Mouse (Mus musculus) erythroblast, adult 5-6 weeks (primary cell): ENCODE measurements at regions not wholly inside any gene's neighbourhood (a gene's known extent, or its start where the extent isn't known, plus 50 kb on each side); places are given as distances from the start of the nearest gene placed in this dataset.

Experiments
- ATAC-seq: replicated peaks from 2 replicates; pipeline ENCODE4 v1.8.0; 2016; ENCODE audit warnings: moderate number of reproducible peaks, mild to moderate bottlenecking, moderate TSS enrichment, inconsistent platforms; ENCODE audit not compliant: poor library complexity, low FRiP score, severe bottlenecking

DNA sequence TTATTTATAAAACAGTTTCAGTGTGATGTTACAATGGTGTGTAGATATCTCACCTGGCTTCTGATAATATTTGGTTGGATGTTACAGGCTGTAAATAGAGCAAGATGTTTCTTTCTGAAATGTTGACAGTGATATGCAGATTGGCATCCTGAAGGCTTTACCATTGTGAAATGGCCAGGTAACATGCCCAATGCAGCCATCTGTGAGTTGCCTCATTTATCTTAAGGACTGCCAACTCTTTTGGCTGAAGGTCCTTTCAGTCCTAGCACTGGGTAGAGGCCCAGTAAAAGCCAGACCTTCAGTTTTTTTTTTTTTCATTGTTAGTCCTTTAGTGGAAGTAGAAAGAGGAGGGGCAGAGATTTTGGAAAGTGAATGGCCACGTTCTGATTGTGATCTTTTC is 348.1 kb downstream of the Hace1 start:
- no peak for ATAC-seq

DNA sequence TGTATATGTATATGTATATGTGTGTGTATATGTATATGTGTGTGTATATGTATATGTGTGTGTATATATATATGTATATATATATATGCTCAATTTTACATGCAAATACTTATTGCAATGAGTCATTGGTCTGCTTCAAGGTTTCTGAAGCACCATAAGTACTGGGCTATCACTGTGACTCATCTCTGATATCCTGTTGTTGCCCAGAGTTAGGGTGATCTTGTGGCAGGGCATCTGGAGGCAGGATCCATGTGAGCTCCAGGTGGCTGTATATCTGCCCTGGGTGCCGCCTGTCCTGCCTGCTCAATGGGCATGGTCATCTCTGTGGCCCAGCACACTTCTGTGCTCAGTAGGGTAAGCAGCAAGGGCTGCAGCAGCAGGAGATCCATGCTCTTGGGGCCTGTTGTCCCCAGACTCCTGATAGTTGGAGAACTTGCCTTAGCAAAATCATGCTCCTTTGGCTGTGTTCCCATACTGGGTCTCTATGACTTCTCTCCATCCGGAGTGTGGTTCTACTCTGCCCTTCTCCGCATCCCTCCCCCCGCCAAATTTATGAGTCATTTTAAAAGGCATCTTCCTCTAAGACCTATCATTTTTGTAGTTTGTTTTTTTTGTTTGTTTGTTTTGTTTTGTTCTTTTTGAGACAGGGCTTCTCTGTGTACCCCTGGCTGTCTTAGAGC is 356.1 kb downstream of the Hace1 start:
- no peak for ATAC-seq

GRCm38 (mm10) chr10:45957686-45958085 is 380.1 kb downstream of the Hace1 start:
- ATAC-seq: no peak

GRCm38 (mm10) chr10:45972240-45972639 is 394.6 kb downstream of the Hace1 start:
- no peak for ATAC-seq

DNA sequence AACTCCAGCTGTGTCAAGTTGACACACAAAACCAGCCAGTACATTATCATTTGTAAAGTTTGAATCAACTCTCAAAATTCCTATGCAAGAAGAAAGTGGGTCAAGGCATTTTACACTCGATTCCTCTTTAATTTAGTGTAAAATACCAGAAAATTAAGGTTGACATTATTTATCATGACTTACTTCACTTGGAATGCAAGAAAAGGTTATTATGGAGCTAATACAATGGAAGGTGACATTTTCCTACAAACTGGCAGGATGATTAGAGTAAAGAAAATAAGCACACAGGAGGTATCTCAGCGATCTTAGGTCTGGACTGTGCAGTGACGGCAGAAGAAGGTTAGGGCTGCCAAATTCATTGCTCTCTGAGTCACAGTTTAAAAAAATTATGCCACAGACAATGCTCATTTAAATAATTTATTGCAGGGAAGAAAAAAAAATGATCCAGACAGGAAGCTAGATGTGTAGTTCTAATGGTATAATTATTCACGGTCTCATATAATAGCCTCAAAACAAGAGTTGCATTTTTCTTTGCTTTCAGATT is 405.2 kb downstream of the Hace1 start:
- no peak for ATAC-seq

- no peak for ATAC-seq
Measured at GRCm38 (mm10) chr10:45983671-45984335, 406.2 kb downstream of the Hace1 start.

DNA sequence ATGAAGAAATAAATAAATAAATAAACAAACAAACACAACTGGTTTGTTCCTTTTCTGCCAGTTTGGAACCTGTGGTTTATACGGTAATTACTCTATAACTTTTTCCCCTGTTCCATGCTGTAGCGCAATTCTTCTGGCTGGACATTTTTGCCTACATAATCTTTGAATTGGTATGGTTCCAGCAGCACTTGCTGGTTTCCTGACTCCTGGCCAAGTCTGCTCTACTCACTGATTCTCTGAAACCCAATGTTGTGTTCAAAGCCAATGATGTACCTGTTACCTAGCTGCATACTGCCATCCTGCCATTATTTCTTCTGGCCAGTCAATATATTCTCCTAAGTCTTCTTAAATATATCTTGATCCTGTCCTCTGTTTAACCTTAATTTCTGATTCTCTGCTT is 408.7 kb downstream of the Hace1 start:
- no peak for ATAC-seq

DNA sequence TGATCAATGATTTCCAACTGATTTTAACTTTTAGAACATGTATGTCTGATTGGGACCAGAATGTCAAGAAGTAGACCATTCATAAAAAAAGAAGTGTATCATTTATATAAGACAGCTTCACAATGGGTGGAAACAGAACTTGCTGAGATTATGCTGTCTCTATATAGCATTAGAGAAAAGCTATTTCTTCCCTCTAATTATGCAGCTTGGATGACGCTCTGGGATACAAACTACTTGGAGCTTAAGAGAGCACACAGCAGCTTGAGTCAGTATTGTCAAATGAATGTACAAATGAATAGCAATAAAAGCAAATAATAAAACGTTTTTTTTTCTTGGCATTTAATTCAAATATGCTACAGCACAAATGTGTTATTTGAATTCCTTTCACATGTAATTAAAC is 428.7 kb downstream of the Hace1 start:
- no peak for ATAC-seq

GRCm38 (mm10) chr10:46011916-46012596 is 434.4 kb downstream of the Hace1 start:
- ATAC-seq: no peak

GRCm38 (mm10) chr10:46012599-46012998 is 435.0 kb downstream of the Hace1 start:
- ATAC-seq: no peak

DNA sequence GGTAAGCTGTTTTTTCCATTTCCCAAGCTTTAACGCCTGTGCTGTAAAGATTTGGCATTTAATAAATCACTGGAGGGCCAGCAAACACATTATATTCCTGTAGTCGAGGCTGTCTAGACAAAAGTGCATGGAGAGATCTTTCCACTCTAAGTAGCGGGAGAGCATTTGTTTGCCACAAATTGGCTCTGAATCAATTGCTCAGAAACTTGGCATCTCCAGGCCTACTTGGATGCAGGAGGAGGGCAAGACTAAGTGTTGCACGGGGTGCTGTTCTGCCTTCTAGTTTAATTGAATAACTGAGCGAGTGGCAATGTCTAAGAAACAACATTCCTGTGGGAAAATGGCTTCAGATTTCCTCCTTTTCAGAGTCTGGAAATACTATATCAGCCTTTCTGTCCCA is 438.7 kb downstream of the Hace1 start:
- no peak for ATAC-seq

DNA sequence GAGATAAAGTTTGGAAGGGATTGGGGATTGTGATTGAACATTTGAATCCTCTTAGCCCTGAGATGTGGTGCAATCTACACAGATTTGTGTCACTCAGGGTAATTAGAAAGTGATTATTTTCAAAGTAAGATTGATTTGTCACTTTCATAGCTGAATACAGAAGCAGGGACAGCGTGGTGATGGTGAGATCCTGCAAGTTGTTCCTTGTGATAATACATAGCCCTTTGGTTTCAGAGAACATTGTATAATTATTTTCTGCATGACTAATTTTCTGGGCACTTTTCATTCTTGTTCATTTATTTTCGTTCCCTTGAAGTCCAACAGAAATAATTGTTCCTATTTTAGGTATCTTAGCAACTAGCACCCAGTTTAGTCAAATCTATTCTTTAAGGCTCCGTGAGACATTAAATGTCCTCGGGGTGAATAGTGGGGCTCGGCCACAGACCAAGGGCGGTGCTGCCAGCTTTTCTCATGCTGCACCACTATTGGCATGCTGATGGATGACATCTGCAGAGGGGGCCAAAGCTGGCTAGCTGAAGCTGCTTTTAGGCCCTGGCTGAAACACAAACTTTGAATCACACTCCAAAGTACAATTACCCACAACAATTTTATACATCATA is 468.0 kb downstream of the Hace1 start:
- no peak for ATAC-seq

DNA sequence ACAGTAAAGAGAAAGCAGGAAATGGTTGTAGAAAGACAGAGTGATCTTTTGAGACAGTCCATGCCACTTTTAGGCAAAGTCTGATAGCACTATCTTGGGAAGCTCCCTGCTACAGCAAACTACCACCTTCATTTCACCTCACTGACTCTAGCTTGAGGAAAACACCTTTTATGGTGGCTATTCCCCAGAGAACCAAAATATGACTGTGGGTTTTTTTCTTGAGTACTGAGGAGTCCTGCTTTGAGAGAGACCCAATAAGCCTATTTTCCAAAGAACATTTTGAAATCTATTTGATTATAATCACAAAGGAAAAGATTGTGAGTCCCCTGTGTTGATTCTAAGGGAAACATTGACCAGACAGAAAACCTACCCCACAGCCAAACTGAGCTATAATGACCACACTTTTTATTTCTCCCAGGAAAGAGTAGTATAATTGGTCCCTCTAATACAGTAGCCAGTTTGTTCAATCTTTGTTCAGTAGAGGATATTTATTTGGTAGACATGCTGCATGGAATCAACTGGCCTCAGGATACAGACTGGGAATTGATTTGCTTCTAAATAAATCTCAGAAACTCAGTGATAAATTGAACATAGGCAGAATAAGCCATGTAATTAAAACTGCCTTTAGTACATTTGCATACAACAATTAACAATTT is 468.6 kb downstream of the Hace1 start:
- ATAC-seq: no peak

DNA sequence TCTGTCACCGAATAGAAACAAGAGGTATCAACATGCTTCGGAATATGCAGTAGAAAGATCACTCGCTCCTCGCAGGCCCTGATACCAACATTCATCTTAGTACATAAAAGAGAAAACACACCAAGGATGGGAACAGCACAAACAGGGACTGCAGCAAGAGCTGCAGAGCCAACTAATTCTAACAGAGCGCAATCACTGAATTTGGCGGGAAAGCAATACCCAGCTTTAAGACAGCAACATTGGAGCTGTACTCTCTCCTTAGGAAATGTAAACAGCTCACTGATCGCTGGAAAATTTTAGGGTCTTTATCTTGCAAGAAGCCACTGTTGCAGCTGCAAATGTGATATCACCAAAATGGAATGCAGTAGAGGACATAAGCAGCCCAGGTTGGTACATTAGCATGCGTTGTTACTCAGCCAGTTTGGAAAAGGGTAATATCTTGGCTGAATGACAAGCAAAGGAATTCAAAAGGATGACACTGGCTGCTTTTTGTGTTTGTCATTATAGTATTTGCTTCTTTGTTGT is 469.3 kb downstream of the Hace1 start:
- ATAC-seq: no peak

GRCm38 (mm10) chr10:46047591-46047990 is 470.0 kb downstream of the Hace1 start:
- ATAC-seq: no peak

- ATAC-seq: no peak
Measured at GRCm38 (mm10) chr10:46057362-46058198, 480.0 kb downstream of the Hace1 start.

DNA sequence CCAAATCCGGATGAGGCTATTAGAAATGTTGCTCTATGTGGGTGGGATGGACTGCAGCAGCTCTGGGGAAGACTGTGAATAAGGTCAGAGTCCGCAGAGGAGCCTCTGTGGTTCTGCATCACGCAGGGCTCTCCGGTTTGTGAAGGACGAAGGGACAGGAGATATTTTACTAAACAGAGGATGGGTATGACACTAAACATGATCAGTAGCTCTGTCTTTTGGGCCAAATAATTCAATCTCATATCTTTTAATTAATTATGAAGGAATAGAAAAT is 480.5 kb downstream of the Hace1 start:
- ATAC-seq: no peak

DNA sequence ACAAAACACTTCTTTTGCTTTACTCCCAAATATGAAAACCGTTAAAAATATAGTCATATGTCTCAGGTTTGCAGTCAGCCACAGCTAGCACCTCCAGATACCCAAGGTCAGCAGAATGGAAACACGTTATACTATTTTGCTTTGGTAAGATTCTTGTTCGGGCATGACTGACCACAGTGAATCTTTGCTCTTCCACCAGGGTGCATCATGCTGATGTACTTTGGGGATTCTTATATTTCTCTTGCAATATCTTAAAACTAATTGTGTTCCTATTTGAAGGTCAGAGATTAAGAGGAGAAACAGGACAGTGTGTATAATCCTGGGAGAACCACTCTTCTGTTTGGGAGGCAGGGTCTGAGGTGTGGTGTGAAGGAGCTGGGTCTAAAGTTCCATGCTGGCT is 481.7 kb downstream of the Hace1 start:
- ATAC-seq: no peak

- ATAC-seq: no peak
Measured at GRCm38 (mm10) chr10:46063831-46064230, 486.2 kb downstream of the Hace1 start.
